Mouse (Mus musculus): Measurements from ENCODE around the gene Mak. TPM values are rescaled to one million over a fixed set of nuclear protein-coding genes. Genes with fewer than 3 reads are reported as not detected.
A peak's percentile ranks its signal among the peaks of the same experiment; 100 is the strongest.

Gene Mak
- polyA plus RNA-seq, 2 experiments, result 0.09 to 0.27 TPM

- no peak overlapping the region for H3K4me2 ChIP-seq (ENCODE audit: low read depth)
- no peaks in the 10 kb centered on the region for H3K9me3 ChIP-seq (ENCODE audit: control insufficient read depth, low read length)
- 8% methylated on average over 2 of the region's 2 CpGs for WGBS (ENCODE audit: insufficient replicate concordance)
- DNase-seq (ENCODE audit: low read depth in 3 of 3, low spot score in 3 of 3), result no peak
- no peaks in the 10 kb centered on the region for H3K4me1 ChIP-seq (replicated peaks; ENCODE audit: control insufficient read depth in 2 of 2, insufficient read depth in 2 of 2, low read length in 1 of 2)
- peaks cover 4% of the 10 kb centered on the region for H3K27me3 ChIP-seq (ENCODE audit: control insufficient read depth, insufficient read depth, low read length)
- no peak overlapping the region for H3K27ac ChIP-seq
- TF ChIP-seq CTCF (IDR thresholded peaks at IDR 0.05; ENCODE audit: low read depth) (peak; percentile 60; the same call in 1 of the 2 replicates), EP300 (IDR thresholded peaks at IDR 0.05; ENCODE audit: low read depth) (no peak)
- H3K9ac ChIP-seq (replicated peaks), result no peak overlapping the region
- no peaks in the 10 kb centered on the region for H3K36me3 ChIP-seq (replicated peaks; ENCODE audit: control insufficient read depth, insufficient read depth, low read depth)
- no peak for ATAC-seq (ENCODE audit: insufficient read depth)
- no peak overlapping the region for H3K4me3 ChIP-seq (ENCODE audit: insufficient read depth in 1 of 2, low read depth in 2 of 2, low read length in 2 of 2)
Observed at GRCm38 (mm10) chr13:41085140-41085539, 5.6 kb upstream of the Mak start.

- Histone ChIP-seq H3K4me3 (ENCODE audit: insufficient read depth in 1 of 2, low read depth in 2 of 2, low read length in 2 of 2) (no peak overlapping the region), H3K4me1 (replicated peaks; ENCODE audit: control insufficient read depth in 2 of 2, insufficient read depth in 2 of 2, low read length in 1 of 2) (peaks cover under 1 to 2% of the 10 kb centered on the region in 2 experiments; a peak in 1 of 4 replicates), H3K9ac (replicated peaks) (no peak overlapping the region), H3K4me2 (ENCODE audit: low read depth) (no peak overlapping the region), H3K9me3 (ENCODE audit: control insufficient read depth, low read length) (no peaks in the 10 kb centered on the region), H3K27me3 (ENCODE audit: control insufficient read depth, insufficient read depth, low read length) (peaks cover 4% of the 10 kb centered on the region), H3K27ac (no peak overlapping the region), H3K36me3 (replicated peaks; ENCODE audit: control insufficient read depth, insufficient read depth, low read depth) (no peaks in the 10 kb centered on the region)
- DNase-seq (ENCODE audit: low read depth in 3 of 3, low spot score in 3 of 3) (no peak), ATAC-seq (ENCODE audit: insufficient read depth) (no peak)
- TF ChIP-seq EP300 (IDR thresholded peaks at IDR 0.05; ENCODE audit: low read depth), result no peak
- TF ChIP-seq CTCF (IDR thresholded peaks at IDR 0.05; ENCODE audit: low read depth), result no peak
- WGBS (ENCODE audit: insufficient replicate concordance), result 57% methylated on average over 3 of the region's 3 CpGs
Observed at GRCm38 (mm10) chr13:41084521-41084920, 5.0 kb upstream of the Mak start.

GRCm38 (mm10) chr13:41080700-41081099 lies 1.2 kb upstream of the Mak start:
- no peak for ATAC-seq (ENCODE audit: insufficient read depth)
- Histone ChIP-seq H3K27ac (no peak overlapping the region), H3K36me3 (replicated peaks; ENCODE audit: control insufficient read depth, insufficient read depth, low read depth) (no peaks in the 10 kb centered on the region), H3K27me3 (ENCODE audit: control insufficient read depth, insufficient read depth, low read length) (peaks cover 31% of the 10 kb centered on the region), H3K4me2 (ENCODE audit: low read depth) (no peak overlapping the region), H3K4me1 (replicated peaks; ENCODE audit: control insufficient read depth in 2 of 2, insufficient read depth in 2 of 2, low read length in 1 of 2) (peaks cover 2 to 5% of the 10 kb centered on the region in 2 experiments; a peak in 2 of 4 replicates), H3K4me3 (ENCODE audit: insufficient read depth in 1 of 2, low read depth in 2 of 2, low read length in 2 of 2) (no peak overlapping the region), H3K9me3 (ENCODE audit: control insufficient read depth, low read length) (no peaks in the 10 kb centered on the region), H3K9ac (replicated peaks) (no peak overlapping the region)
- no peak for DNase-seq (ENCODE audit: low read depth in 3 of 3, low spot score in 3 of 3)
- TF ChIP-seq CTCF (IDR thresholded peaks at IDR 0.05; ENCODE audit: low read depth) (no peak), EP300 (IDR thresholded peaks at IDR 0.05; ENCODE audit: low read depth) (no peak)
- WGBS (ENCODE audit: insufficient replicate concordance), result 65% methylated on average over 6 of the region's 6 CpGs

GRCm38 (mm10) chr13:41079859-41080258 lies 353 bp upstream of the Mak start:
- Histone ChIP-seq H3K27ac (no peak overlapping the region), H3K4me2 (ENCODE audit: low read depth) (no peak overlapping the region), H3K4me3 (ENCODE audit: insufficient read depth in 1 of 2, low read depth in 2 of 2, low read length in 2 of 2) (no peak overlapping the region), H3K9me3 (ENCODE audit: control insufficient read depth, low read length) (no peaks in the 10 kb centered on the region), H3K27me3 (ENCODE audit: control insufficient read depth, insufficient read depth, low read length) (peaks cover 31% of the 10 kb centered on the region), H3K36me3 (replicated peaks; ENCODE audit: control insufficient read depth, insufficient read depth, low read depth) (no peaks in the 10 kb centered on the region), H3K4me1 (replicated peaks; ENCODE audit: control insufficient read depth in 2 of 2, insufficient read depth in 2 of 2, low read length in 1 of 2) (peaks cover 2 to 5% of the 10 kb centered on the region in 2 experiments; a peak in 2 of 4 replicates), H3K9ac (replicated peaks) (no peak overlapping the region)
- TF ChIP-seq CTCF (IDR thresholded peaks at IDR 0.05; ENCODE audit: low read depth), result no peak
- no peak for TF ChIP-seq EP300 (IDR thresholded peaks at IDR 0.05; ENCODE audit: low read depth)
- DNase-seq (ENCODE audit: low read depth in 3 of 3, low spot score in 3 of 3), result no peak
- whole genome bisulfite sequencing (ENCODE audit: insufficient replicate concordance), result 45% methylated on average over 5 of the region's 5 CpGs
- no peak for ATAC-seq (ENCODE audit: insufficient read depth)

GRCm38 (mm10) chr13:41078690-41079420 lies 651 bp downstream of the Mak start:
- H3K9ac ChIP-seq (replicated peaks), result no peak overlapping the region
- peaks cover 31% of the 10 kb centered on the region for H3K27me3 ChIP-seq (ENCODE audit: control insufficient read depth, insufficient read depth, low read length)
- no peak; the same call in 1 of the 2 replicates for ATAC-seq (ENCODE audit: insufficient read depth)
- peak overlapping the region in 1 of 2 experiments; percentile 51; a peak in 3 of 4 replicates for H3K4me3 ChIP-seq (ENCODE audit: insufficient read depth in 1 of 2, low read depth in 2 of 2, low read length in 2 of 2)
- H3K4me2 ChIP-seq (ENCODE audit: low read depth), result peak overlapping the region; percentile 83
- 10% methylated on average over 24 of the region's 24 CpGs for WGBS (ENCODE audit: insufficient replicate concordance)
- DNase-seq (ENCODE audit: low read depth in 3 of 3, low spot score in 3 of 3), result no peak
- H3K36me3 ChIP-seq (replicated peaks; ENCODE audit: control insufficient read depth, insufficient read depth, low read depth), result no peaks in the 10 kb centered on the region
- H3K4me1 ChIP-seq (replicated peaks; ENCODE audit: control insufficient read depth in 2 of 2, insufficient read depth in 2 of 2, low read length in 1 of 2), result peaks cover 2 to 5% of the 10 kb centered on the region in 2 experiments; a peak in 2 of 4 replicates
- H3K9me3 ChIP-seq (ENCODE audit: control insufficient read depth, low read length), result no peaks in the 10 kb centered on the region
- no peak for TF ChIP-seq EP300 (IDR thresholded peaks at IDR 0.05; ENCODE audit: low read depth)
- TF ChIP-seq CTCF (IDR thresholded peaks at IDR 0.05; ENCODE audit: low read depth), result no peak
- no peak overlapping the region for H3K27ac ChIP-seq

Measured in liver, embryonic 14.5 days (tissue).